Mouse (Mus musculus) mouse embryonic stem cell (cell line): ENCODE data around the gene Tnfrsf9.
"Not testable (repeated sequence)": the region's sequence is repeated elsewhere in the genome, so short reads cannot be mapped to it uniquely, and the experiment has no call there.

Source experiments
- in situ Hi-C, 2 experiments: fragments of 300-500 bp; cut with MboI; formaldehyde crosslinking; loops; 1 replicate in 1 of 2; 3 replicates in 1 of 2; pipeline ENCODE4 v1.14.3; 2019 to 2020; ENCODE audit warnings: low sequenced_read_pairs in 2 of 2, low pct_unique_long_range_greater_than_20kb in 1 of 2, mixed read lengths in 1 of 2; ENCODE audit not compliant: unreplicated experiment in 1 of 2

Gene Tnfrsf9

GRCm38 (mm10) chr4:150889273-150889954 lies 24.9 kb upstream of the Tnfrsf9 start:
- in situ Hi-C loops: no loop called here

GRCm38 (mm10) chr4:150889955-150890315 lies 24.4 kb upstream of the Tnfrsf9 start:
- in situ Hi-C loops: loop anchor here (10.0 kb wide), 2 partner anchors 225 to 235 kb away; partner anchors contain the start of gene Slc45a1 (in 1 of the 2)

- in situ Hi-C loops: loop anchor here (10.0 kb wide), 2 partner anchors 227 to 237 kb away; partner anchors contain the start of gene Slc45a1 (in 1 of the 2)
These were observed 23.1 kb upstream of the Tnfrsf9 start for GRCm38 (mm10) chr4:150891308-150891707.

GRCm38 (mm10) chr4:150894718-150895501 lies 19.5 kb upstream of the Tnfrsf9 start:
- in situ Hi-C loops: loop anchor here (10.0 kb wide), 2 partner anchors 230 to 240 kb away; partner anchors contain the start of gene Slc45a1 (in 1 of the 2)

- in situ Hi-C loops: loop anchor here (10.0 kb wide), 2 partner anchors 232 to 242 kb away; partner anchors contain the start of gene Slc45a1 (in 1 of the 2)
These were observed 17.3 kb upstream of the Tnfrsf9 start for GRCm38 (mm10) chr4:150896896-150897624.

GRCm38 (mm10) chr4:150898716-150899365 lies 15.5 kb upstream of the Tnfrsf9 start:
- in situ Hi-C loops: loop anchor here (10.0 kb wide), 2 partner anchors 234 to 244 kb away; partner anchors contain the start of gene Slc45a1 (in 1 of the 2)

- in situ Hi-C loops: no loop called here
These were observed 13.9 kb upstream of the Tnfrsf9 start for GRCm38 (mm10) chr4:150900486-150900885.

- in situ Hi-C loops: no loop called here
These were observed 12.7 kb upstream of the Tnfrsf9 start for GRCm38 (mm10) chr4:150901651-150902050.

- in situ Hi-C loops: no loop called here
These were observed 12.3 kb upstream of the Tnfrsf9 start for GRCm38 (mm10) chr4:150902062-150902461.

GRCm38 (mm10) chr4:150903091-150903742 lies 11.1 kb upstream of the Tnfrsf9 start:
- in situ Hi-C loops: no loop called here

GRCm38 (mm10) chr4:150907099-150907498 lies 7.3 kb upstream of the Tnfrsf9 start:
- in situ Hi-C loops: no loop called here

GRCm38 (mm10) chr4:150908512-150908911 lies 5.8 kb upstream of the Tnfrsf9 start:
- in situ Hi-C loops: not testable (repeated sequence)

GRCm38 (mm10) chr4:150909451-150910156 lies 4.8 kb upstream of the Tnfrsf9 start:
- in situ Hi-C loops: no loop called here

GRCm38 (mm10) chr4:150910164-150910951 lies 4.0 kb upstream of the Tnfrsf9 start:
- in situ Hi-C loops: no loop called here

GRCm38 (mm10) chr4:150913743-150914142 lies 619 bp upstream of the Tnfrsf9 start:
- in situ Hi-C loops: no loop called here

- in situ Hi-C loops: no loop called here
These were observed 982 bp downstream of the Tnfrsf9 start for GRCm38 (mm10) chr4:150915181-150915906.
